Mouse (Mus musculus) hindbrain, embryonic 10.5 days (tissue): Measurements from ENCODE around the gene Dnajb11. TPM values are rescaled to one million over a fixed set of nuclear protein-coding genes. Genes with fewer than 3 reads are reported as not detected.

Source experiments
- DNase-seq: peaks from one replicate; pipeline ENCODE4 v3.0.0-alpha.2; 2017; ENCODE audit warnings: low spot score
- H3K27ac ChIP-seq: fragments of 300-500 bp; sonication (generic); 2 replicates; pipeline ENCODE4 v1.5.1; 2016; ENCODE audit warnings: mild to moderate bottlenecking, moderate library complexity
- H3K27me3 ChIP-seq: fragments of 300-500 bp; sonication (generic); 2 replicates; pipeline ENCODE4 v1.6.1; 2016; ENCODE audit warnings: mild to moderate bottlenecking; ENCODE audit not compliant: poor library complexity, insufficient read depth, severe bottlenecking
- H3K36me3 ChIP-seq: fragments of 300-500 bp; sonication (generic); 2 replicates; pipeline ENCODE4 v1.6.1; 2016; ENCODE audit warnings: mild to moderate bottlenecking, moderate library complexity
- H3K4me1 ChIP-seq: fragments of 300-500 bp; sonication (generic); replicated peaks from 2 replicates; pipeline ENCODE4 v1.6.1; 2016; ENCODE audit warnings: mild to moderate bottlenecking
- H3K4me3 ChIP-seq: fragments of 300-500 bp; sonication (generic); 2 replicates; pipeline ENCODE4 v1.5.1; 2016; ENCODE audit warnings: mild to moderate bottlenecking, moderate library complexity
- H3K9me3 ChIP-seq: fragments of 300-500 bp; sonication (generic); 2 replicates; pipeline ENCODE4 v1.6.1; 2016; ENCODE audit warnings: mild to moderate bottlenecking, moderate library complexity
- WGBS: fragments of 180-500 bp; shearing (Covaris S2); methylation state at CpG from one replicate; pipeline ENCODE4 v1.1.7; 2016; 5-methylcytosine and 5-hydroxymethylcytosine counted together
- polyA plus RNA-seq: library from polyadenylated mRNA; unstranded; fragments of >200 nt; fragmentation: Nextera tagmentation; extraction: Ambion mirVana; gene quantifications from 2 replicates; pipeline ENCODE4 v1.2.1, GENCODE M21; 2016

Gene Dnajb11
- polyA plus RNA-seq, 1 experiment from 2014 or later, result 93.2 TPM

GRCm38 (mm10) chr16:22856773-22857172 lies 872 bp upstream of the Dnajb11 start:
- 20% methylated on average over 9 of the region's 9 CpGs for WGBS
- H3K27ac ChIP-seq, result peak overlapping the region; percentile 86
- H3K36me3 ChIP-seq, result peaks cover 25% of the 10 kb centered on the region

GRCm38 (mm10) chr16:22872397-22872796 lies 14.8 kb downstream of the Dnajb11 start:
- H3K27ac ChIP-seq, result no peak overlapping the region
- peaks cover 66% of the 10 kb centered on the region for H3K36me3 ChIP-seq
- WGBS, result 93% methylated on average over 8 of the region's 8 CpGs
- no peak for DNase-seq
- no peaks in the 10 kb centered on the region for H3K4me1 ChIP-seq
- no peaks in the 10 kb centered on the region for H3K9me3 ChIP-seq
- no peak overlapping the region for H3K4me3 ChIP-seq
- H3K27me3 ChIP-seq, result no peaks in the 10 kb centered on the region

More at GRCm38 (mm10) chr16:22856773-22857172, 872 bp upstream of the Dnajb11 start:
- DNase-seq, result no peak
- peak overlapping the region; percentile 98 for H3K4me3 ChIP-seq
- no peaks in the 10 kb centered on the region for H3K27me3 ChIP-seq
- H3K9me3 ChIP-seq, result no peaks in the 10 kb centered on the region
- H3K4me1 ChIP-seq, result peaks cover 23% of the 10 kb centered on the region

- WGBS, result 69% methylated on average over 4 of the region's 4 CpGs
- no peak overlapping the region for H3K27ac ChIP-seq
- no peaks in the 10 kb centered on the region for H3K9me3 ChIP-seq
- no peaks in the 10 kb centered on the region for H3K27me3 ChIP-seq
- H3K4me1 ChIP-seq, result no peaks in the 10 kb centered on the region
- peaks cover 56% of the 10 kb centered on the region for H3K36me3 ChIP-seq
- H3K4me3 ChIP-seq, result no peak overlapping the region
- DNase-seq, result no peak
Observed at GRCm38 (mm10) chr16:22873369-22873768, 15.7 kb downstream of the Dnajb11 start.

DNA sequence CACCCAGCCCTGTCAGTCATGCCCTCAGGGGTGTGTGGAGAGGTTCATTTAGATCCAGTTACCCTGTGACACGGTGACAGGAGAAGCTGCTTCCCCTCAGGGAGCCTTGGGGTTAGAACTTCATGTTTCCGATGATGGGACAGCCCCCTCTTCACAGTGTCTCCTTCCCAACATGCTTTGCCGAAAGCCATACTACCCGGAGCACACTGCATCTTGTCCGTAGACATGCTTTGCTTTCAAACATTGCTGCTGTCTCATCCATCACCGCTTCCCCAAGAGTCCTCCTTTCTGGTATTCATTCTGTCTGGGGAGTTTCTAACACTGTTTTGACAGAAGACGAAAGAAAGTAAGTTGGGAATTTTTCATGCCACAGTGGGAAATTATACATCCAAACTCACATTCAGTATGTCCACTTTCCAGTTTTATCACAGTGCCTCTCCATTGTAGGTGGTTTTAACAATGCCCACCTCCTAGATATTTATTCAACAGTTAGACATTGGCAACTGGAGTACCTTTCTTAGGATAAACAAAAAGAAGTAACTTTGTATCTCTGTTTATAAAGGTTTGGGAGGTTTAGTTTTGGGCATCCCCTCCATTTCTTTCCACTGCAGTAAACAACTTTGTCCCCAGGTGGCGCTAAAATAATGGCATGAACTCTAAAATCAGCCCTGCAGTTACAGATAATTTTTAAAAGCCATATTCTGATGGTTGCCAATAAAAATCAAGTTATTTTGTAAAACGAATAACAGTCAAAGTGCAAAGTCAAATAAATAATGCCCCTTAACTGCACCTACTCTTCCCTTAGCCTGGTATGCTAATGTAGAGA lies 18.8 kb downstream of the Dnajb11 start:
- Histone ChIP-seq H3K36me3 (peaks cover 25% of the 10 kb centered on the region), H3K4me1 (peaks cover 10% of the 10 kb centered on the region), H3K27me3 (no peaks in the 10 kb centered on the region), H3K27ac (no peak overlapping the region), H3K9me3 (no peaks in the 10 kb centered on the region), H3K4me3 (no peak overlapping the region)
- DNase-seq, result no peak
- 48% methylated on average over 9 of the region's 9 CpGs for WGBS

DNA sequence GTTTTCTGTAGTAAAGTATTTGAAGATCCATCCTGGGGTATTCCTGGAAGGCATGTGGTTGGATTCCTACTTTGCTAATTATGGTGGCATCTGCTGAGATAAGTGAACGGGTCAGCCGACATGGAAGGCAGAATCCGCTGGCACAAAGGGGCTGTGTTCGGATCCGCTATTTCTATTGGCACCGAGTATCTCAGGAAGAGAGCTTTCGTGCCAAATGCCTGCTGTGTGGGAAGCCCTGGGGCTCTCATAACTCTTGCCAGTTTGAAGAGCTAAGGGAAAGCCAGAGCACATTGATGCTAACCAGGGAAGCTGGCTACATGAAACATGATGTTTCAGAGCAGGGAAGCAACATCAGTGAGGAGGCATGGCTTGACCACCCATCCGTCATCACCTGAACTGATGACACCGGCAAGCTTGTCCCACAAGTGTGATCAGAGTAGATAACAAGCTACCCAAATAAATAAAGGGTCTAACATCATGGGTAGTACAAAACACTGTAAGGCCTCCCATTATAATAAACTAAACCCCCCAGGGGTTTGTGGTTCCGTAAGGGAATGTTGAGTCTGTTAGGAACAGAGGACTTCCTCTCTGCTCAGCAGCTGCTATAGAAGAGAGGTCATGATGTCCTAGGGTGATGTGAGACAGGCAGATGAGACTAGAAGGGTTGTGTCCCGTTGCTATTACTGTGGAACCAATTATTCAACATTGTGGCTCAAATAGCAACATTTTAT lies 20.2 kb downstream of the Dnajb11 start:
- H3K27me3 ChIP-seq, result no peaks in the 10 kb centered on the region
- no peak overlapping the region for H3K27ac ChIP-seq
- WGBS, result 85% methylated on average over 11 of the region's 11 CpGs
- peaks cover 11% of the 10 kb centered on the region for H3K36me3 ChIP-seq
- H3K9me3 ChIP-seq, result no peaks in the 10 kb centered on the region
- DNase-seq, result no peak
- peaks cover 10% of the 10 kb centered on the region for H3K4me1 ChIP-seq
- no peak overlapping the region for H3K4me3 ChIP-seq

DNA sequence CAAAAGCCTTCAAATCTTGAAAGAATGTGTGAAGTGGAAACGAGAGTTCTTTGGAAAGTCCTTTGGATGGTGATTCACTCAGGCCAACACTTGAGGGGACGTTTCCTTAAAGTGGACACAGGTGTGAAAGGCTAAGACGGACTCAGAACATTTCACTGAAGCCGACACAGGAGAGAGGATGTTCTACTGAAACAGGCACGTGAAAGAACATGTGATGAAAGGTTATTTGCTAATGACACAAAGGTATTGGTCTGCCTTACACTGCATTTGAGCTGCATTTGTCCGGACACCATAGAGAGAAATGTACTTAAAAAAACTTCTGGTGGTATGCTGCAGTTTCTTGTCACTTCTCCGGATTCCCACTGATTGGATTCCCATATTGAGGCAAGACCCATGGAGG lies 21.1 kb downstream of the Dnajb11 start:
- 76% methylated on average over 7 of the region's 7 CpGs for WGBS
- DNase-seq, result no peak
- Histone ChIP-seq H3K4me3 (no peak overlapping the region), H3K27me3 (no peaks in the 10 kb centered on the region), H3K9me3 (no peaks in the 10 kb centered on the region), H3K36me3 (peaks cover 3% of the 10 kb centered on the region), H3K4me1 (peaks cover 10% of the 10 kb centered on the region), H3K27ac (no peak overlapping the region)

GRCm38 (mm10) chr16:22879945-22880595 lies 22.4 kb downstream of the Dnajb11 start:
- H3K9me3 ChIP-seq, result no peaks in the 10 kb centered on the region
- H3K4me3 ChIP-seq, result no peak overlapping the region
- H3K36me3 ChIP-seq, result no peaks in the 10 kb centered on the region
- no peak for DNase-seq
- 76% methylated on average over 7 of the region's 7 CpGs for WGBS
- H3K4me1 ChIP-seq, result peaks cover 10% of the 10 kb centered on the region
- no peaks in the 10 kb centered on the region for H3K27me3 ChIP-seq
- H3K27ac ChIP-seq, result no peak overlapping the region

- Histone ChIP-seq H3K4me1 (peaks cover 10% of the 10 kb centered on the region), H3K4me3 (no peak overlapping the region), H3K36me3 (no peaks in the 10 kb centered on the region), H3K27me3 (no peaks in the 10 kb centered on the region), H3K27ac (no peak overlapping the region; the same call in 1 of the 2 replicates), H3K9me3 (no peaks in the 10 kb centered on the region)
- WGBS, result 20% methylated on average over 6 of the region's 6 CpGs
- DNase-seq, result peak; percentile 35
Observed at GRCm38 (mm10) chr16:22880900-22881299, 23.3 kb downstream of the Dnajb11 start.

- Histone ChIP-seq H3K27ac (no peak overlapping the region), H3K9me3 (no peaks in the 10 kb centered on the region), H3K27me3 (no peaks in the 10 kb centered on the region), H3K4me1 (peaks cover 10% of the 10 kb centered on the region), H3K36me3 (no peaks in the 10 kb centered on the region), H3K4me3 (no peak overlapping the region)
- DNase-seq, result no peak
- WGBS, result 73% methylated on average over 4 of the region's 4 CpGs
Observed at GRCm38 (mm10) chr16:22881487-22881886, 23.8 kb downstream of the Dnajb11 start.

GRCm38 (mm10) chr16:22883441-22883840 lies 25.8 kb downstream of the Dnajb11 start:
- 85% methylated on average over 5 of the region's 5 CpGs for WGBS
- Histone ChIP-seq H3K9me3 (no peaks in the 10 kb centered on the region), H3K27ac (no peak overlapping the region), H3K4me3 (no peak overlapping the region), H3K27me3 (no peaks in the 10 kb centered on the region), H3K4me1 (peaks cover 10% of the 10 kb centered on the region), H3K36me3 (no peaks in the 10 kb centered on the region)
- no peak for DNase-seq

DNA sequence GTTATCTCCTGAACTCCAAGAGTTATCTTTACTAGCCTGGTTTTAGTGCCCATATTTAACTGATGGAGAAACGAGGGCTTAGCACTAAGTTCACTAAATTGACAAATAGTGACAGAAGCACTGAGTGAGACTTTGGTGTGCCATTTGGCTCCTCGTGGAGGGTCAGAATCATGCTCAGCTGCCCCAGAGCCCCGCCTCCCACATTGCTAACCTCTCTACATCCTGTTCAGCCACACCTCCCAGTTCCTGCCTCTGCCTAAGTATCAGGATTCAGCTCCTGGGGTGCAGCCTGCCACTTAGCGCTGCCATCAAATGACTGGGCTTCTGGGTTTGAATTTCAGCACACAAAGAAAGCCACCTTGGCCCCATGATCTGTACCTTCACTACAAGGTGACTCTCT lies 27.7 kb downstream of the Dnajb11 start:
- no peaks in the 10 kb centered on the region for H3K27me3 ChIP-seq
- WGBS, result 53% methylated on average over 4 of the region's 4 CpGs
- no peak overlapping the region for H3K27ac ChIP-seq
- no peak for DNase-seq
- H3K4me1 ChIP-seq, result peaks cover 15% of the 10 kb centered on the region
- H3K9me3 ChIP-seq, result no peaks in the 10 kb centered on the region
- H3K4me3 ChIP-seq, result no peak overlapping the region
- H3K36me3 ChIP-seq, result no peaks in the 10 kb centered on the region

GRCm38 (mm10) chr16:22886726-22887125 lies 29.1 kb downstream of the Dnajb11 start:
- no peak for DNase-seq
- Histone ChIP-seq H3K36me3 (no peaks in the 10 kb centered on the region), H3K27ac (no peak overlapping the region), H3K4me1 (peaks cover 6% of the 10 kb centered on the region; the same call in 1 of the 2 replicates), H3K27me3 (no peaks in the 10 kb centered on the region), H3K9me3 (no peaks in the 10 kb centered on the region), H3K4me3 (no peak overlapping the region)
- 82% methylated on average over 3 of the region's 3 CpGs for WGBS

DNA sequence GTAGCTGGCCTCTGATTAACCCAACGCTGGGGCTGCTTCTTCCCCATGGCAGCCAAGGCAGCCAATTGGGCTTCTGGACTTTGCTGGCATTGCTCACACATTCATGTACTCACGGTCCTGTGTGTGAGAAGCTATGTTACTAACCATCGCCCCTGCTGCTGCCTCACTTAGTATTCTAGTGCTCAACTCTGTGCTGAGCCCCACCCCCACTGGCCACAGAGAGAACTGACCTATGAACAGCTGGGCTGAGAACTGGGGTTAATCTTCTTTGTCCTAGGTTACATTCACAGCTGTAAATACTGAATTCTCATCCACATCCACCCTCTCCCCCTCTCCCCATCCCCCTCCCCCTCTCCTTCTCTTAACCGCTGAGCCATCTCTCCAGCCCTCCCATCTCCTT lies 31.2 kb downstream of the Dnajb11 start:
- no peak for DNase-seq
- Histone ChIP-seq H3K9me3 (no peaks in the 10 kb centered on the region), H3K27me3 (no peaks in the 10 kb centered on the region), H3K4me1 (peaks cover 6% of the 10 kb centered on the region; the same call in 1 of the 2 replicates), H3K36me3 (no peaks in the 10 kb centered on the region), H3K4me3 (no peak overlapping the region), H3K27ac (0 out of 2 replicates have a peak overlapping the region, but pooled peaks have one; percentile 12)
- WGBS, result 58% methylated on average over 4 of the region's 4 CpGs
